Mouse (Mus musculus) macrophage (primary cell): ENCODE data around the gene Cox11. TPM values are rescaled to one million over a fixed set of nuclear protein-coding genes. Genes with fewer than 3 reads are reported as not detected.
A peak's percentile ranks its signal among the peaks of the same experiment; 100 is the strongest.

Source experiments
- H3K27ac ChIP-seq: fragments of 350-480 bp; formaldehyde crosslinking; 2 replicates; pipeline ENCODE4 v1.9.0; 2021
- H3K36me3 ChIP-seq: fragments of 350-480 bp; formaldehyde crosslinking; 2 replicates; pipeline ENCODE4 v1.9.0; 2021; ENCODE audit errors: inconsistent target
- H3K4me3 ChIP-seq: fragments of 350-480 bp; formaldehyde crosslinking; 2 replicates; pipeline ENCODE4 v1.9.0; 2021; ENCODE audit errors: inconsistent target
- H3K79me2 ChIP-seq: fragments of 350-480 bp; formaldehyde crosslinking; 2 replicates; pipeline ENCODE4 v1.9.0; 2021; ENCODE audit errors: inconsistent target
- WGBS: methylation state at CpG from one replicate; pipeline ENCODE4 v1.1.7; 2026; ENCODE audit warnings: inconsistent platforms; ENCODE audit not compliant: missing documents; 5-methylcytosine and 5-hydroxymethylcytosine counted together
- polyA plus RNA-seq: library from polyadenylated mRNA; stranded (reverse); fragments of 250-400 nt; gene quantifications from 3 replicates; pipeline ENCODE4 v1.2.4, GENCODE M21; 2018; ENCODE audit warnings: inconsistent platforms
- total RNA-seq, 78 experiments: library from RNA; depleted of rRNA; stranded (reverse); fragments of 250-400 nt; gene quantifications; 1 replicate in 9 of 78; 2 replicates in 24 of 78; 3 replicates in 43 of 78; 4 replicates in 2 of 78; pipeline ENCODE4 v1.2.4; 2018; ENCODE audit warnings: inconsistent platforms in 56 of 78

Cox11 gene
- 10 to 100 TPM in 17 of 26 experiments, 1 to 10 TPM in 9; 2.2 to 21.1 (median 13.1) TPM for total RNA-seq (2018; cell fraction: chromatin; rRNA removed)
- 10 to 100 TPM in 10 of 26 experiments, 1 to 10 TPM in 16; 5.1 to 13.7 (median 9.3) TPM for total RNA-seq (2018; cell fraction: cytosol; rRNA removed)
- total RNA-seq (2018; cell fraction: nucleus; rRNA removed), result 10 to 100 TPM in 21 of 26 experiments, 1 to 10 TPM in 5; 4.5 to 22.6 (median 13.4) TPM
- 4.8 to 10.7 TPM (median 8.9 TPM) in 3 replicates for polyA plus RNA-seq

DNA sequence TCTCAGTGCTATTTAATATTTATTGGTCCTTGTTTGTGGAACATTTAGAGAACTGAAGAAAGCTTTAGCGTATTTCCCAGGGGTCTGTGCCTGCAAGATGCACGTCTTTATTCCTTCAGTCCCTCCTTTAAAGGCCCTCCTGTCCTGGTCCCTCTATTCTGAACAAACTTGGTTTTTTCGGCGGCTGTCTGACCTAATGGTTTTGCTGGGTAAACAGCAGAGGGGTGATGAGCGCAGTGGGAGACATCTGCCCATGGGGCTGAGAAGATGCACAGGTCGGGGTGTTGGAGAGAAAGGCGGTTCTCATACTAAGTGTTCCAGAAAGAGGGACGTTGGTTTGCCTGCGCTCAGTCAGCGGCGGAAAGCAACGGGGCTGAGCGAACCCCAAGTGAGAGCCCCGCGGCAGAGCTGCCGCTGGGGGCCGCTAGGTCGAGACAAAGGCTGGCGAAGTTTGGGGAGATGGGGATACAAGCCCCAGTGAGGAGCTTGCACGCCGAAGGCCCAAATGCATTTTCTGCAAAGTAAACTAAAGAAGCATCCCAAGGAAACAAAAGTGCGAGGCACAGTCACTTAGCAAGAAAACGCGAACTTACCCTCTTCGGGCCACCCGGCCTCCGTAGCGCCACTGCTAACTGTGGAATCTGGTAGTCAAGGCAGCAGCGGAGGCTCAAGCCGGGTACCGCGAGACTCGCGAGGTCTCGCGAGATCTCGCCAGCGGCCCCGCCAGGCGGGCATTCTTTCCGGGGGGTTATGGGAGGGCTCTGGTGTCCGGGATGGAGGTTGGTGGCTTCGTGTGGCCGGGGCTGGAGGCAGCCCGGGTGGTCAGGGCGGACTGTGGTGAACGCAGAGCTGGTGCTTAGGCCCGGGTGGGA is at the start of gene Cox11, which contains the start of gene Stxbp4:
Cox11 (plus strand) TSS at position 734 of the 872 bp plus-strand sequence.
Stxbp4 (minus strand) TSS at position 645 of the 872 bp plus-strand sequence.
- Histone ChIP-seq H3K4me3 (peak within 1 kb of the TSS; percentile 72), H3K27ac (peak within 1 kb of the TSS; percentile 25; the same call in 1 of the 2 replicates), H3K79me2 (peaks cover 39% of the 10 kb centered on the region), H3K36me3 (0 out of 2 replicates have a peak, but pooled peaks cover under 1% of the 10 kb centered on the region)
- WGBS, result under 1% methylated on average over 40 of the region's 48 CpGs

DNA sequence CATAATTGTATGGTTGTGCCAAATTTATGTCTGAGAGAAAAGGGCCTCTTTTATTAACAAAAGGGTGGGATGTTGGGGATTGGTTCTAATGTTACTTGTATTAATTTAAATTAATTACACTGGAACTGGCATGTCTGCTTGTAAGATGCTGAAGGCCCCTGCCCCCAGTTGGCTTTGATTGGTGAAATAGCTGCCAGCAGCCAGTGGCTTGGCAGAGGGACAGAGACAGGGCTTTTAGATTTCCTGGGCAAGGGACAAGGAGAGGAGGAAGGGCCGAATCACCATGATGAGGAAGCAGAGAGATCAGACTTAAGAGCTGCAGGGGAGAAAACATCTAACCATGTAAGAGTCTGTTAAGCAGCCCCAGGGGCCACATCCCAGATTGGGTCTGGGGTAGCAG is 47.0 kb upstream of the Cox11 start:
- no peaks in the 10 kb centered on the region for H3K79me2 ChIP-seq
- no peaks in the 10 kb centered on the region for H3K36me3 ChIP-seq
- no peak overlapping the region for H3K4me3 ChIP-seq
- no peak overlapping the region for H3K27ac ChIP-seq
- WGBS, result 21% methylated on average over 1 of the region's 1 CpGs

DNA sequence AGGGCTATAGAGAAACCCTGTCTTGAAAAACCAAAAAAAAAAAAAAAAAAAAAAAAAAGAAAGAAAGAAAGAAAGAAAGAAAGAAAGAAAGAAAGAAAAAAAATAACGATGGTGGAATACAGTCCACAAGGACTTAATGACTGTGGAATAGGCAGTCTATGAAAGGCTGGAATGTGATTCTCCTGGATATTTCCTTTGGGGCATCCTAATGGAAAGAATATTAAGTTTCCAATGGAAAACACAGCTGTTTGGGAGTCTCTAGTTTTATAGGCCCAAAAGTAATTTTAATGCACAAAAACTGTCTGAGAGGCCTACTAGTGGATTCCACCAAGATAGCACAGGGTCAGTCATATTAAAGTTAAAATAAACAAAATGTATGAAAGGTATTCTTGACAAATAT is 42.1 kb upstream of the Cox11 start:
- 100% methylated on average over 1 of the region's 1 CpGs for WGBS
- H3K79me2 ChIP-seq, result no peaks in the 10 kb centered on the region
- no peak overlapping the region for H3K4me3 ChIP-seq
- H3K27ac ChIP-seq, result no peak overlapping the region
- no peaks in the 10 kb centered on the region for H3K36me3 ChIP-seq

DNA sequence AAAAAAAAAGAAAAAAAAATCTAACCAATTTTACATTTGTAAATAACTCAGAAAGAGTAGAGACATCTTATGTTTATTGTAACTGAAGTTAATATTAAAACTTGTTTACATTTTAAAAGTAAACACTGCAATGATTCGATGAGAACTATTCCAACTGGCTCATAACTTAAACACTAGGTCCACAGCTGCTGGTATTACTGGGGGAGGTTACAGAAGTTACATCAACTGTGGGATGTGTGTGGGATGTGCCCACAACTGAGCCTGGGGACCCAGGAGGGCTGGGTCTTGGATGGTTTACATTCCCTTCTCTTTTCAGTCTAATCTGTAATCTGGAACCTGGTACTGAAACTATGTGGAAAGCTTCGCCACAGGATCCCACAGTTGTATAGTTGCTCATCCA is 34.9 kb upstream of the Cox11 start:
- Histone ChIP-seq H3K79me2 (no peaks in the 10 kb centered on the region), H3K4me3 (no peak overlapping the region), H3K27ac (no peak overlapping the region), H3K36me3 (no peaks in the 10 kb centered on the region)
- WGBS, result 92% methylated on average over 2 of the region's 2 CpGs

DNA sequence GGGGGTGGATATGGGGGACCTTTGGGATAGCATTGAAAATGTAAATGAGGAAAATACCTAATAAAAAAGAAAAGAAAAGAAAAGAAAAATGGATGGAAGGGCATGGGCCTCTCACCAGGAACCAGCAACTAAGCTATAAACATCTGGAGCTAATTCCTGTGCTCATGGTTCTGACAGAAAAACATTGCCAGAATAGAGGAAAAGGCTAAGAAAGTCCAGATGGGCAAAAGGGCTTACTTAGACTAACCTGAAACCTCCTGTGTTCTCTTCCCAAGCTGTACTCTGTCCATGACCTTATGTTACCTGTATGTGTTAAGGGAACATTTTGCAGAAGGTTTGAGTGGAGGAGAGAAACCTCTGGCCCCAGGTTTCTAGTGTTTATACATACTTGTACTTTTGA is 25.9 kb upstream of the Cox11 start:
- Histone ChIP-seq H3K36me3 (no peaks in the 10 kb centered on the region), H3K4me3 (no peak overlapping the region), H3K27ac (no peak overlapping the region), H3K79me2 (no peaks in the 10 kb centered on the region)

DNA sequence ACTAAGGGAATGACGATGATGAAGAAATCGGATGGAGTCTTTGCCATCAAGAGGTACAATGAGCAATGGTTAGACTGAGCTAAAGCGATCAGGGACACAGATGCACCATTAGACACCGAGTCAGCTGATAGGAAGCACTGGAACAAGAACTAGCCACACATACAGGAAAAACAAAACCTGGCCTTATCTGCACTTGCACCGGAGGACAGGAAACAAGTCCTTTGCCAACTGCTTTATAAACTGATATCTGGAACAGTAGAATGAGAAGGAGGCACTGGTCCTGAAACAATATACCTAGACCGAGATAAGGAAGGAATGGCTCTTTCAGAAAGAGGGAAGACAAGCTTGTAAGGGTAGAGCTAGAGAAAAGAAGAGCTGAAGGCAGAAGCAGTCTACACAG is 23.2 kb upstream of the Cox11 start:
- H3K4me3 ChIP-seq, result no peak overlapping the region
- H3K79me2 ChIP-seq, result no peaks in the 10 kb centered on the region
- no peaks in the 10 kb centered on the region for H3K36me3 ChIP-seq
- H3K27ac ChIP-seq, result no peak overlapping the region
- 41% methylated on average over 6 of the region's 6 CpGs for WGBS

DNA sequence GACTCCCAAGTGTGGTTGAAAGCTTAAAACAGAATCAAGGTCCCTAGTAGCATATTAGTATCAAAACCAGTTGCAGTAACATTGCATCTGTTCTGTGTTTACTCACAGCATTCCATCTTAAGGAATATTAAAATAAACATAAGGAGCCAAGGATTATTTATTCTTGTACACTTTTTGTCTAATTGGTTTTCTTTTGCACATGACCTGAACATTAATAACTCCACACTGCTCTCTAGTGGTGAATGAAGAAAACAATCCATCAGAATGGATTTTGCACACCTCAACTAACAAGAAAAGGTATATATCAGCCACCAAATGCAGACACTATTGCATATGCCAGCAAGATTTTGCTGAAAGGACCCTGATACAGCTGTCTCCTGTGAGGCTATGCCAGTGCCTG is 21.5 kb upstream of the Cox11 start:
- no peaks in the 10 kb centered on the region for H3K79me2 ChIP-seq
- H3K27ac ChIP-seq, result no peak overlapping the region
- no peaks in the 10 kb centered on the region for H3K36me3 ChIP-seq
- no peak overlapping the region for H3K4me3 ChIP-seq

DNA sequence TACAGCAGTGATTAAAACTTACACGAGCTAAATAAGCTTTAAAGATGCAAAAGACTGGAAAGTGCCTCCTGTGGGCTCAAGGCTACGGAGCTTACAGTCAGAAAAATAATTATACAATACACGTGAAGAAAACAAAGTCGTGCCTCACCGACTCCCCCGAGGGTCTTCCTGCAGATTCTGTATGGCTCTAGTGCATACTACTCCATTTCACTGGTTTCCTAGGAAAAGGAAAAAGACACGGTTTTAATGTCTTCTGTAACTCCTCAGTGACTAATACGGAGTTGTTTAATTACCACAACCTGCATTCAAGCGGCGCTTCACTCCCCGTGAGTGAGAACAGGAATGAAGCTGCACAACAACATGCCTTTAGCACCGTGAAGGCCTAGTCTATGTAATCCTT is 15.9 kb upstream of the Cox11 start:
- 89% methylated on average over 12 of the region's 12 CpGs for WGBS
- no peaks in the 10 kb centered on the region for H3K79me2 ChIP-seq
- H3K4me3 ChIP-seq, result no peak overlapping the region
- H3K27ac ChIP-seq, result no peak overlapping the region
- no peaks in the 10 kb centered on the region for H3K36me3 ChIP-seq

DNA sequence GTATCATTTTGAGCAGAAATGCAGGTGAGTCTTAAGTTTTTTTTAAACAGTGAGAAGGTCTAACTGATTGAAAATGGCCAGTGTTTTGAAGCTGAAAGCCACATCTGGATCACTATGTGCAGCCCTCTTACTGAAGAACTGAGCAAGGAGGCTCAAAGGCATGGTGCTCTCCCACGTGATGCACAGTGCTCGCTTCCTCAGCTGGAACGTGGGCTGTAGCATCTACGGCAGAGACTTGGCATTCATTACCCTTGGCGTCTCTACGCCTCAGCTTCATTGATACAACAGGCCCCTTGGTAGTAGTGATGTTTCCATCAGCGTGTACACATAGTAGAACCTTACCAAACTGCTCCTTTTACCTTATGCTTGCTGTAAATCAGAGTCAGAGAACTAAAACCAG is 15.5 kb upstream of the Cox11 start:
- H3K36me3 ChIP-seq, result no peaks in the 10 kb centered on the region
- no peak overlapping the region for H3K4me3 ChIP-seq
- 90% methylated on average over 7 of the region's 7 CpGs for WGBS
- H3K27ac ChIP-seq, result no peak overlapping the region
- H3K79me2 ChIP-seq, result no peaks in the 10 kb centered on the region

DNA sequence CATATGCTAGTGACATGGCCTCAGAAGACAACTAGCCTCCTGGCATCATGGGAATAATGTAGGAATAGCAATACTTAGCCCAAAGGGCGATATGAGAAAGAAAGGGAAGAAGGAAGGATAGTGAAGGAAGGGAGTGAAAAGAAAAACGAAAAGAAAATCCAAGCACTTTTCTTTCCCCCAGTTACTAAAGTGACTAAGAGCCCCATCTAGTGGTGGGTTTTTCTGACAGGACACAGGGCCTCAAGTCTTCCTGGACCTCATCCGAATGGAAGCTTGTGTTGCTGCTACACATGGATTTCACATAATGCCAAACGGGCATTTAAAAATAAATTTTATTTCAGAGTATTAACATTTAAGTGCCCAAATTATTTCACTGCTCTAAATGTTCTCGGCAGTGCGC is 14.5 kb upstream of the Cox11 start:
- Histone ChIP-seq H3K4me3 (no peak overlapping the region), H3K27ac (no peak overlapping the region), H3K36me3 (no peaks in the 10 kb centered on the region), H3K79me2 (no peaks in the 10 kb centered on the region)
- WGBS, result 45% methylated on average over 6 of the region's 6 CpGs

DNA sequence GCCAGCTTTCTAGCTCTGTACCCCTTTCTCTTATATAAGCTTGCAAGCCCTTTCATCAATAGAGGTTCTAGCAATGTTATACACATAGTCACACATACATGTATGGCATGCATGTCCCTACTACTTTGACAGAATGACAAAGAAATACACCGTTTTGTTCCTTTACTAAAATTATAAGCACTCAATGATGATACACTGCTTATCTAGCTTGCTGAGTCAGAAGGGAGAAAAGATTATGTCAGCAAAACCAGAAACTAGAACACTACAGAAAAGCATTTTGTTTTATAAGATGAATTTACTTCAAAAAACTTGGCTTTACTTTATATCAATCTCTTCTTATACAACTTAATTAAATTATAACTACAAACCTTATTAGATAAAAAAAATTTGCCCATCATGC is 12.8 kb upstream of the Cox11 start:
- WGBS, result 88% methylated on average over 1 of the region's 1 CpGs
- no peak overlapping the region for H3K4me3 ChIP-seq

DNA sequence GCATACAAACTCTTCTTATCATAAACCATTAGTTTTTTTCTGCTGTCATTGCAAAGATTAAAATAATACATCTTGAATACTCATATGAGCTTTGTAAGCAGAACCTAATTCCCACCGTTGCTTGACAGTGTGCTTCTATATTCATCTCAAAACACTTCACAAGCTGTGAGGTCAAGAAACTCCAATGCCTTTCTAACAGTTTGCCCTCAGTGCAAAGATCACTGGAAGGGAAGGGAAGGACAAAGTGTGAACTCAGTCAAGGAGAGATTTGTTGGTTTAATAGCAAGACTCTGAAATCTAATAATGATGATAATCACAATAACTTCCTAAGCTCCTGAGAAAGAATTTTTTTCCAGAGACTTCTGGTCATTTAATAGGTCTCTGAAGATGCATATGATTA is 10.2 kb upstream of the Cox11 start:
- no peaks in the 10 kb centered on the region for H3K36me3 ChIP-seq
- 100% methylated on average over 1 of the region's 1 CpGs for WGBS
- H3K27ac ChIP-seq, result no peak overlapping the region
- no peaks in the 10 kb centered on the region for H3K79me2 ChIP-seq
- no peak overlapping the region for H3K4me3 ChIP-seq

More for the DNA sequence above, 12.8 kb upstream of the Cox11 start:
- no peaks in the 10 kb centered on the region for H3K79me2 ChIP-seq
- H3K27ac ChIP-seq, result no peak overlapping the region
- H3K36me3 ChIP-seq, result no peaks in the 10 kb centered on the region

DNA sequence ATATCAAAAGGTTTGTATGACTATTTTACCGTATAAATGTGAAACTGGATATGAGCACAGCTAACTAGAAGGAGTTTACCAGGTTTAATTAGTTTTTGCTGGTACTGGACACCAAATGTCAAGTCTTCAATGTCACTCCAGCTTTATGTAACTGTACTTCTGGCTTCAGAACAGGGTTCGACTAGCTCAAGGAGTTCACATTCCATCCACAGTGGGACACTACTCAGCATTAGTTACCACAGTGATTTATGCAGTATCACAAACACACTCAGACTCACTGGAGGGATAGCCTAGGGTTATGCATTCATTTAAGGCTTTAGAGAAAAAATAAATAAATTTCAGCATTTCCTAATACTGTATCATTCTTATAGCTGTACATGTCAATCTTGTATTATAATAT is 5.5 kb upstream of the Cox11 start:
- Histone ChIP-seq H3K36me3 (no peaks in the 10 kb centered on the region), H3K27ac (no peak overlapping the region), H3K4me3 (no peak overlapping the region), H3K79me2 (no peaks in the 10 kb centered on the region)
- WGBS, result 92% methylated on average over 2 of the region's 2 CpGs

DNA sequence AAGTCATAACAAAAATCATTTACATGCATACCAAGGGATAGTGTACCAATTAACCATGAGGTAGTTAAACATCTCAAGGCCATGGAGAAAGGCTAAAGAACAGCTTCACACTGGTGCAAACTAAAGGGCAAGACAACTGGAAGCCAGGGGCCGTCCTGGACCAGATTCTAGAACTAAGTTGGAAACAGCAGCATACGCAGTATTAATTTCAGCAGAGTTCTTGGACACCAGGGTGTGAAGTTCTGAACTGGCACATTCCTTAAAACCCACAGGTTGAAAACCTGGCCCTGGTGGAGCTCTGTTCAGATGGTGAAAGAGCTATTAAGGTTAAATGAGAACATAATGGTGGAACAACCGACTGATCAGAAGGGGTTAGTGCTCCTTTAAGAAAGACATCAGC is 3.3 kb upstream of the Cox11 start:
- H3K4me3 ChIP-seq, result no peak overlapping the region
- H3K27ac ChIP-seq, result no peak overlapping the region
- WGBS, result 98% methylated on average over 3 of the region's 3 CpGs
- H3K36me3 ChIP-seq, result no peaks in the 10 kb centered on the region
- H3K79me2 ChIP-seq, result peaks cover 14% of the 10 kb centered on the region

DNA sequence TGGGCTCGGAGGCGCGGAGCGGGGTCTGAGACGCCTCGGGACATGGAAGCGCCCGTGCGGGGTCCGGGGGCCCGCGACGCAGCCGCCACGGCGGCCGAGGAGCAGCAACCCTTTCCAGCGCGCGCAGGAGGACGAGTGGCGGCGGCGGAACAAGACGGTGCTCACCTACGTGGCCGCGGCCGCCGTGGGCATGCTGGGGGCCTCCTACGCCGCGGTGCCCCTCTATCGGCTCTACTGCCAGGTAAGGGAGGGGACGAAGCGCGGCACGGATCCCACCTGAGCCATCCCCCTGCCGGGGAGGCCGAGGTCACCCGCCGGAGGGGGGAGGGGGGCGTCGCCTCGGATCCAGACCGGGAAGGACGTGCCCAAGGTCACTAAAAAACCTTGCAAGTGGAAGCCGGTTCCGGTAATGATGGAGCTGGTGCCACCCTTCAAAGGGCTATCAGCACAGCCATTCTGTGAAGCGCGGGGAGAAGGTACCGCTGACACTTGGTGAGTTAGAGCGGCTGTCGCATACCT is 398 bp downstream of the Cox11 start:
- WGBS, result under 1% methylated on average over 48 of the region's 54 CpGs
- H3K27ac ChIP-seq, result no peak overlapping the region
- H3K79me2 ChIP-seq, result peaks cover 39% of the 10 kb centered on the region
- 0 out of 2 replicates have a peak, but pooled peaks cover 7% of the 10 kb centered on the region for H3K36me3 ChIP-seq
- H3K4me3 ChIP-seq, result peak overlapping the region; percentile 72
